Comparison of ENCODE assay signal across 7 mouse cellular contexts in the genomic region with DNA sequence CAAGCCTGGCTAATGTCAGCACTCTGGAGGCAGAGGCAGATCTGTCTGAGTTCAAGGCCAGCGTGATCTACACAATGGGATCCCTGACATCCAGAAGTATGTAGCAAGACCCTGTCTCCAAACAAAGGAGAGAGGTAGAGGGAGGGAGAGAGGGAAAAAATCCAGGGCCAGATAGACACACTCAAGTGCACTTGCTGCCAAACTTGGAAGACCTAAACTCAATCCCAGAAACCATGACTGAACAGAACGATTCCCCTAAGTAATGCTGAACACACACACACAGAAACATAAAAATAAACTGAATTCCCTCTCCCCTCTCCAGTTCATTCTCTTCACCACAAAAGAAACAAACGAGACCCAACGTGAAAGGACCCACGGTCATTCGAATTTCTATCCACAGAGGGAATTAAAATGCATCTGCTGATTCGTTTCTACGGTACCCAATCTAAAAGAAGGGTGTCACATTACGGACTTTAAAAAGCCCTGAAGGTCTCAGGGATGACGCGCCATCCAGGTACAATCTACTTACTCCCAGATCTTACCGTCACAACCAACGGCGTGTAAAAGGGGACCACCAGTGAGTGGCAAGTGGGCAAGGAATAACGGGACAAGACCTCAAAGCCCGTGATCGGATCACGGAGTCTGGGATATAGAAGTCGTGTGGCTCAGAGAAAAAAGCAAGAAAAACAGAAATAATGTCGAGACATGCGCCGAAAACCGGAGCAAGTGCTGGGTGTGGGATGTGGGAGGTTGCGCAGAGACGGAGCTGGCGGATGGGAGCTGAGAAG. TPM values are rescaled to one million over a fixed set of nuclear protein-coding genes. Genes with fewer than 3 reads are reported as not detected.
A peak's percentile ranks its signal among the peaks of the same experiment; 100 is the strongest.
DNase-seq lines count a peak whose midpoint lies in the region; ATAC-seq and TF ChIP-seq lines count a peak whose summit lies in the region.

No protein-coding gene starts in this region.

- H3K36me3 ChIP-seq in thymus, adult 2 months (ENCODE audit: control insufficient read depth, insufficient read depth, low read length): peaks cover 14% of the 10 kb centered on the region
- 0 out of 2 replicates have a peak, but pooled peaks cover 2% of the 10 kb centered on the region for H3K36me3 ChIP-seq in hindbrain, embryonic 11.5 days (ENCODE audit: control insufficient read depth, insufficient read depth, low read length)
- peaks cover 15% of the 10 kb centered on the region for H3K36me3 ChIP-seq in liver, embryonic 16.5 days (ENCODE audit: control insufficient read depth, insufficient read depth)

- H3K4me1 ChIP-seq in thymus, adult 2 months (replicated peaks; ENCODE audit: control insufficient read depth, insufficient read depth, low read length): peaks cover 9% of the 10 kb centered on the region
- H3K4me1 ChIP-seq in hindbrain, embryonic 11.5 days (replicated peaks; ENCODE audit: control insufficient read depth, insufficient read depth, low read length): 0 out of 2 replicates have a peak, but pooled peaks cover 2% of the 10 kb centered on the region
- H3K4me1 ChIP-seq in liver, embryonic 16.5 days (ENCODE audit: control insufficient read depth, low read depth, low read length): peaks cover 14% of the 10 kb centered on the region

- H3K4me2 ChIP-seq in hindbrain, embryonic 11.5 days (replicated peaks; ENCODE audit: low read depth, low read length): peak overlapping the region; percentile 70
- peak overlapping the region; percentile 65 for H3K4me2 ChIP-seq in liver, embryonic 16.5 days (ENCODE audit: low read depth, low read length)

- peak; percentile 13 for DNase-seq in thymus, adult 2 months
- no peak for DNase-seq in thymus, postnatal 36 days
- DNase-seq in embryo, embryonic 11 days: peak; percentile 76
- DNase-seq in hindbrain, embryonic 11.5 days (ENCODE audit: low spot score): peak; percentile 58
- DNase-seq in urinary bladder, postnatal 10 days (ENCODE audit: low spot score): no peak

- WGBS in thymus, adult 2 months: 3% methylated on average over 26 of the region's 26 CpGs
- WGBS in hindbrain, embryonic 11.5 days: under 1% methylated on average over 26 of the region's 26 CpGs
- under 1% methylated on average over 26 of the region's 26 CpGs for WGBS in liver, embryonic 16.5 days (ENCODE audit: insufficient replicate concordance)

- no peak for TF ChIP-seq POLR2A in thymus, adult 2 months (IDR thresholded peaks at IDR 0.05; ENCODE audit: control insufficient read depth, extremely low read depth, insufficient read depth, low read length, poor library complexity)

- H3K27ac ChIP-seq in thymus, adult 2 months (ENCODE audit: control insufficient read depth, insufficient read depth, low read length): peak overlapping the region; percentile 1; the same call in 1 of the 2 replicates
- peak overlapping the region; percentile 80 for H3K27ac ChIP-seq in hindbrain, embryonic 11.5 days (ENCODE audit: low read depth, low read length)
- H3K27ac ChIP-seq in liver, embryonic 16.5 days (ENCODE audit: low read length): peak overlapping the region; percentile 88

- TF ChIP-seq CTCF in thymus, adult 2 months (IDR thresholded peaks at IDR 0.05; ENCODE audit: borderline replicate concordance, control insufficient read depth, extremely low read depth, insufficient read depth, low read length, poor library complexity): no peak

- ATAC-seq in hindbrain, embryonic 11.5 days (ENCODE audit: low FRiP score): peak; percentile 8; the same call in 1 of the 2 replicates
- ATAC-seq in liver, embryonic 16.5 days (ENCODE audit: low read depth): no peak
- ATAC-seq in cerebellum, adult (ENCODE audit: insufficient number of reproducible peaks, low FRiP score, low TSS enrichment): no peak

- no peaks in the 10 kb centered on the region for H3K27me3 ChIP-seq in thymus, adult 2 months (ENCODE audit: control insufficient read depth, insufficient read depth, low read length)
- H3K27me3 ChIP-seq in hindbrain, embryonic 11.5 days (ENCODE audit: control insufficient read depth, insufficient read depth, low read length): no peaks in the 10 kb centered on the region
- no peaks in the 10 kb centered on the region for H3K27me3 ChIP-seq in liver, embryonic 16.5 days (ENCODE audit: control insufficient read depth, insufficient read depth, low read depth, low read length)

- H3K4me3 ChIP-seq in thymus, adult 2 months (ENCODE audit: control insufficient read depth, insufficient read depth, low read length): peak overlapping the region; percentile 65
- peak overlapping the region; percentile 76 for H3K4me3 ChIP-seq in hindbrain, embryonic 11.5 days (ENCODE audit: low read depth, low read length)
- peak overlapping the region; percentile 97 for H3K4me3 ChIP-seq in liver, embryonic 16.5 days (ENCODE audit: low read depth, low read length)

- peak overlapping the region; percentile 96 for H3K9ac ChIP-seq in hindbrain, embryonic 11.5 days (ENCODE audit: low read depth, low read length)
- peak overlapping the region; percentile 99 for H3K9ac ChIP-seq in liver, embryonic 16.5 days (ENCODE audit: low read depth, low read length)

- no peaks in the 10 kb centered on the region for H3K9me3 ChIP-seq in hindbrain, embryonic 11.5 days (ENCODE audit: control insufficient read depth, low read length)
- no peaks in the 10 kb centered on the region for H3K9me3 ChIP-seq in liver, embryonic 16.5 days (replicated peaks; ENCODE audit: control insufficient read depth, low read length)

RNA-seq across cellular contexts. Expression of gene Drg1, which starts 0.7 kb away (rescaled TPM):
- 36.8 and 36.9 TPM in 2 replicates for polyA plus RNA-seq in thymus, adult 2 months (2012; rRNA removed)
- 321 and 329 TPM in 2 replicates for polyA plus RNA-seq in hindbrain, embryonic 11.5 days (2014; fragmentation: Nextera tagmentation; extraction: Ambion mirVana)
- 91.6 and 103 TPM in 2 replicates for polyA plus RNA-seq in liver, embryonic 16.5 days (2015; fragmentation: Nextera tagmentation; extraction: Ambion mirVana)

RNA-seq across cellular contexts. Expression of gene Patz1, which starts 23.2 kb away (rescaled TPM):
- polyA plus RNA-seq in thymus, adult 2 months (2012; rRNA removed): 216 and 243 TPM in 2 replicates
- polyA plus RNA-seq in hindbrain, embryonic 11.5 days (2014; fragmentation: Nextera tagmentation; extraction: Ambion mirVana): 91.2 and 97.0 TPM in 2 replicates
- polyA plus RNA-seq in liver, embryonic 16.5 days (2015; fragmentation: Nextera tagmentation; extraction: Ambion mirVana): 8.7 and 9.2 TPM in 2 replicates

Comparison
In these comparisons a context has a peak if more than half of its experiments do, and no peak if none do; other contexts are left out.
1. DNase-seq: peak in thymus, adult 2 months (single experiment), embryo, embryonic 11 days (single experiment) and hindbrain, embryonic 11.5 days (single experiment); none in thymus, postnatal 36 days (0 of 2) and urinary bladder, postnatal 10 days (single experiment).
2. H3K27ac ChIP-seq: peak in every context shown above with its lines; median percentile 88 in liver, embryonic 16.5 days; 80 in hindbrain, embryonic 11.5 days; 1 in thymus, adult 2 months.
3. Peak in every context shown above with its lines, with median percentiles within 50 percentile points of each other: H3K4me3 ChIP-seq.